Mouse (Mus musculus): Measurements from ENCODE around the gene Dlg4.
"Not testable (repeated sequence)": the region's sequence is repeated elsewhere in the genome, so short reads cannot be mapped to it uniquely, and the experiment has no call there.

The Dlg4 gene

GRCm38 (mm10) chr11:69996161-69997061 is 20.3 kb upstream of the Dlg4 start:
- in situ Hi-C loops (cut with MboI; ENCODE audit: low sequenced_read_pairs), result no loop called here

GRCm38 (mm10) chr11:69997070-69997509 is 19.7 kb upstream of the Dlg4 start:
- in situ Hi-C loops (cut with MboI; ENCODE audit: low sequenced_read_pairs), result no loop called here

- in situ Hi-C loops (cut with MboI; ENCODE audit: low sequenced_read_pairs), result no loop called here
Measured at GRCm38 (mm10) chr11:69998567-69999491, 17.9 kb upstream of the Dlg4 start.

- in situ Hi-C loops (cut with MboI; ENCODE audit: low sequenced_read_pairs), result no loop called here
Measured at GRCm38 (mm10) chr11:69999666-70000065, 17.1 kb upstream of the Dlg4 start.

- in situ Hi-C loops (cut with MboI; ENCODE audit: low sequenced_read_pairs), result no loop called here
Measured at GRCm38 (mm10) chr11:70000396-70000898, 16.3 kb upstream of the Dlg4 start, which contains the start of gene Dvl2. TSS of gene Dvl2 (plus strand) at chr11:70000595.

- in situ Hi-C loops (cut with MboI; ENCODE audit: low sequenced_read_pairs), result no loop called here
Measured at GRCm38 (mm10) chr11:70001159-70001558, 15.6 kb upstream of the Dlg4 start.

GRCm38 (mm10) chr11:70001865-70002264 is 14.9 kb upstream of the Dlg4 start:
- in situ Hi-C loops (cut with MboI; ENCODE audit: low sequenced_read_pairs), result no loop called here

- in situ Hi-C loops (cut with MboI; ENCODE audit: low sequenced_read_pairs), result no loop called here
Measured at GRCm38 (mm10) chr11:70002471-70002870, 14.3 kb upstream of the Dlg4 start.

GRCm38 (mm10) chr11:70005521-70005920 is 11.2 kb upstream of the Dlg4 start:
- in situ Hi-C loops (cut with MboI; ENCODE audit: low sequenced_read_pairs), result no loop called here

- in situ Hi-C loops (cut with MboI; ENCODE audit: low sequenced_read_pairs), result no loop called here
Measured at GRCm38 (mm10) chr11:70010033-70010432, 6.7 kb upstream of the Dlg4 start.

GRCm38 (mm10) chr11:70010548-70010947 is 6.2 kb upstream of the Dlg4 start:
- in situ Hi-C loops (cut with MboI; ENCODE audit: low sequenced_read_pairs), result no loop called here

- in situ Hi-C loops (cut with MboI; ENCODE audit: low sequenced_read_pairs), result no loop called here
Measured at GRCm38 (mm10) chr11:70010961-70011360, 5.8 kb upstream of the Dlg4 start.

- in situ Hi-C loops (cut with MboI; ENCODE audit: low sequenced_read_pairs), result no loop called here
Measured at GRCm38 (mm10) chr11:70012931-70013330, 3.8 kb upstream of the Dlg4 start.

GRCm38 (mm10) chr11:70013408-70013807 is 3.3 kb upstream of the Dlg4 start:
- in situ Hi-C loops (cut with MboI; ENCODE audit: low sequenced_read_pairs), result no loop called here

- in situ Hi-C loops (cut with MboI; ENCODE audit: low sequenced_read_pairs), result no loop called here
Measured at GRCm38 (mm10) chr11:70014051-70014450, 2.7 kb upstream of the Dlg4 start.

- in situ Hi-C loops (cut with MboI; ENCODE audit: low sequenced_read_pairs), result no loop called here
Measured at GRCm38 (mm10) chr11:70014880-70015558, 1.7 kb upstream of the Dlg4 start, which contains the start of gene Acadvl. TSS of gene Acadvl (minus strand) at chr11:70015411.

- in situ Hi-C loops (cut with MboI; ENCODE audit: low sequenced_read_pairs), result no loop called here
Measured at GRCm38 (mm10) chr11:70015677-70016076, 1.1 kb upstream of the Dlg4 start.

GRCm38 (mm10) chr11:70016177-70016576 is 565 bp upstream of the Dlg4 start:
- in situ Hi-C loops (cut with MboI; ENCODE audit: low sequenced_read_pairs), result not testable (repeated sequence)

GRCm38 (mm10) chr11:70017199-70017767 is 541 bp downstream of the Dlg4 start:
- in situ Hi-C loops (cut with MboI; ENCODE audit: low sequenced_read_pairs), result no loop called here

Data from CH12F3 (cell line).